Mouse (Mus musculus): ENCODE results near the gene Tex101. TPM values are rescaled to one million over a fixed set of nuclear protein-coding genes. Genes with fewer than 3 reads are reported as not detected.
"Not testable (repeated sequence)": the region's sequence is repeated elsewhere in the genome, so short reads cannot be mapped to it uniquely, and the experiment has no call there.

Tex101 gene
- polyA plus RNA-seq, 1 experiment from 2014 or later: not detected

GRCm38 (mm10) chr7:24630116-24630880, 46.2 kb downstream of the Tex101 start:
- H3K9me3 ChIP-seq: no peaks in the 10 kb centered on the region
- H3K4me1 ChIP-seq: no peaks in the 10 kb centered on the region
- 69% methylated on average over 10 of the region's 10 CpGs for WGBS
- no peak overlapping the region for H3K4me2 ChIP-seq
- H3K36me3 ChIP-seq: no peaks in the 10 kb centered on the region
- no peak for ATAC-seq (ENCODE audit: insufficient read depth, low FRiP score, low read depth)
- peak overlapping the region; percentile 26; the same call in 1 of the 2 replicates for H3K27ac ChIP-seq
- H3K4me3 ChIP-seq (replicated peaks): no peak overlapping the region
- H3K9ac ChIP-seq: no peak overlapping the region
- H3K27me3 ChIP-seq (replicated peaks): no peaks in the 10 kb centered on the region

- ATAC-seq (ENCODE audit: insufficient read depth, low FRiP score, low read depth): no peak
- no peaks in the 10 kb centered on the region for H3K4me1 ChIP-seq
- 69% methylated on average over 4 of the region's 4 CpGs for WGBS
- no peaks in the 10 kb centered on the region for H3K27me3 ChIP-seq (replicated peaks)
- no peaks in the 10 kb centered on the region for H3K9me3 ChIP-seq
- no peaks in the 10 kb centered on the region for H3K36me3 ChIP-seq
- 0 out of 2 replicates have a peak overlapping the region, but pooled peaks have one; percentile 60 for H3K4me2 ChIP-seq
- H3K4me3 ChIP-seq (replicated peaks): no peak overlapping the region
- H3K9ac ChIP-seq: no peak overlapping the region
- peak overlapping the region; percentile 26; the same call in 1 of the 2 replicates for H3K27ac ChIP-seq
These were observed 46.8 kb downstream of the Tex101 start for GRCm38 (mm10) chr7:24629672-24630071.

- no peaks in the 10 kb centered on the region for H3K27me3 ChIP-seq (replicated peaks)
- WGBS: 9% methylated on average over 31 of the region's 33 CpGs
- H3K4me2 ChIP-seq: peak overlapping the region; percentile 60
- H3K9ac ChIP-seq: no peak overlapping the region
- H3K36me3 ChIP-seq: no peaks in the 10 kb centered on the region
- H3K4me1 ChIP-seq: no peaks in the 10 kb centered on the region
- no peaks in the 10 kb centered on the region for H3K9me3 ChIP-seq
- peak overlapping the region; percentile 75 for H3K27ac ChIP-seq
- ATAC-seq (ENCODE audit: insufficient read depth, low FRiP score, low read depth): peak; percentile 89
- H3K4me3 ChIP-seq (replicated peaks): peak overlapping the region; percentile 32
These were observed 47.5 kb downstream of the Tex101 start for GRCm38 (mm10) chr7:24628685-24629610.

GRCm38 (mm10) chr7:24622967-24623366, 53.5 kb downstream of the Tex101 start:
- Histone ChIP-seq H3K4me1 (no peaks in the 10 kb centered on the region), H3K4me2 (no peak overlapping the region), H3K9me3 (no peaks in the 10 kb centered on the region), H3K27ac (no peak overlapping the region), H3K4me3 (replicated peaks) (no peak overlapping the region), H3K36me3 (peaks cover 9% of the 10 kb centered on the region; the same call in 1 of the 2 replicates), H3K27me3 (replicated peaks) (no peaks in the 10 kb centered on the region), H3K9ac (no peak overlapping the region)
- ATAC-seq (ENCODE audit: insufficient read depth, low FRiP score, low read depth): no peak
- 83% methylated on average over 6 of the region's 6 CpGs for WGBS

- Histone ChIP-seq H3K4me2 (no peak overlapping the region), H3K4me3 (replicated peaks) (no peak overlapping the region), H3K27ac (no peak overlapping the region), H3K9ac (no peak overlapping the region), H3K4me1 (no peaks in the 10 kb centered on the region), H3K27me3 (replicated peaks) (no peaks in the 10 kb centered on the region), H3K9me3 (no peaks in the 10 kb centered on the region), H3K36me3 (peaks cover 9% of the 10 kb centered on the region; the same call in 1 of the 2 replicates)
- no peak for ATAC-seq (ENCODE audit: insufficient read depth, low FRiP score, low read depth)
- WGBS: 81% methylated on average over 3 of the region's 3 CpGs
These were observed 55.3 kb downstream of the Tex101 start for GRCm38 (mm10) chr7:24621193-24621592.

- ATAC-seq (ENCODE audit: insufficient read depth, low FRiP score, low read depth): no peak
- 62% methylated on average over 13 of the region's 13 CpGs for WGBS
- Histone ChIP-seq H3K9ac (no peak overlapping the region), H3K27ac (no peak overlapping the region), H3K27me3 (replicated peaks) (no peaks in the 10 kb centered on the region), H3K36me3 (peaks cover 9% of the 10 kb centered on the region; the same call in 1 of the 2 replicates), H3K4me1 (no peaks in the 10 kb centered on the region), H3K4me2 (no peak overlapping the region), H3K4me3 (replicated peaks) (no peak overlapping the region), H3K9me3 (no peaks in the 10 kb centered on the region)
These were observed 56.6 kb downstream of the Tex101 start for GRCm38 (mm10) chr7:24619671-24620397.

GRCm38 (mm10) chr7:24618374-24618773, 58.1 kb downstream of the Tex101 start:
- WGBS: 89% methylated on average over 8 of the region's 8 CpGs
- not testable (repeated sequence) for H3K27me3 ChIP-seq (replicated peaks); H3K27ac ChIP-seq; H3K4me1 ChIP-seq; H3K9ac ChIP-seq; ATAC-seq (ENCODE audit: insufficient read depth, low FRiP score, low read depth); H3K4me2 ChIP-seq; H3K4me3 ChIP-seq (replicated peaks); H3K9me3 ChIP-seq; H3K36me3 ChIP-seq

Other genes starting within 250 kb of the Tex101 start
- not detected in 2 replicates for gene Irgc1, start 224.4 kb downstream of the Tex101 start, polyA plus RNA-seq (2015; fragmentation: Nextera tagmentation; extraction: Ambion mirVana)
- 12.1 and 12.3 TPM in 2 replicates for gene Plaur, start 214.2 kb downstream of the Tex101 start, polyA plus RNA-seq (2015; fragmentation: Nextera tagmentation; extraction: Ambion mirVana)
- gene Cadm4, start 194.7 kb downstream of the Tex101 start, polyA plus RNA-seq (2015; fragmentation: Nextera tagmentation; extraction: Ambion mirVana): 4.7 and 6.3 TPM in 2 replicates
- gene Zfp428, start 169.7 kb downstream of the Tex101 start, polyA plus RNA-seq (2015; fragmentation: Nextera tagmentation; extraction: Ambion mirVana): 38.1 TPM in 2 replicates
- 0.19 and 0.40 TPM in 2 replicates for gene AC161166.1, start 164.2 kb downstream of the Tex101 start, polyA plus RNA-seq (2015; fragmentation: Nextera tagmentation; extraction: Ambion mirVana)
- gene Irgq, start 146.0 kb downstream of the Tex101 start, polyA plus RNA-seq (2015; fragmentation: Nextera tagmentation; extraction: Ambion mirVana): 7.6 and 8.2 TPM in 2 replicates
- 1.9 and 6.8 TPM in 2 replicates for gene Pinlyp, start 130.6 kb downstream of the Tex101 start, polyA plus RNA-seq (2015; fragmentation: Nextera tagmentation; extraction: Ambion mirVana)
- 96.1 and 100.0 TPM in 2 replicates for gene Xrcc1, start 130.4 kb downstream of the Tex101 start, polyA plus RNA-seq (2015; fragmentation: Nextera tagmentation; extraction: Ambion mirVana)
- 31.1 and 37.1 TPM in 2 replicates for gene Ethe1, start 89.1 kb downstream of the Tex101 start, polyA plus RNA-seq (2015; fragmentation: Nextera tagmentation; extraction: Ambion mirVana)
- gene Zfp575, start 89.0 kb downstream of the Tex101 start, polyA plus RNA-seq (2015; fragmentation: Nextera tagmentation; extraction: Ambion mirVana): 4.3 and 5.0 TPM in 2 replicates
- gene Phldb3, start 65.9 kb downstream of the Tex101 start, polyA plus RNA-seq (2015; fragmentation: Nextera tagmentation; extraction: Ambion mirVana): 0.43 and 0.54 TPM in 2 replicates
- gene Lypd3, start 40.1 kb downstream of the Tex101 start, polyA plus RNA-seq (2015; fragmentation: Nextera tagmentation; extraction: Ambion mirVana): 22.6 and 42.2 TPM in 2 replicates
- gene BC049730, start 32.6 kb upstream of the Tex101 start, polyA plus RNA-seq (2015; fragmentation: Nextera tagmentation; extraction: Ambion mirVana): not detected in 2 replicates
- gene Gm4763, start 50.2 kb upstream of the Tex101 start, polyA plus RNA-seq (2015; fragmentation: Nextera tagmentation; extraction: Ambion mirVana): not detected in 2 replicates
- gene Cd177, start 83.6 kb upstream of the Tex101 start, polyA plus RNA-seq (2015; fragmentation: Nextera tagmentation; extraction: Ambion mirVana): 3.3 and 3.7 TPM in 2 replicates
- gene Ceacam10, start 100.5 kb upstream of the Tex101 start, polyA plus RNA-seq (2015; fragmentation: Nextera tagmentation; extraction: Ambion mirVana): 0.95 and 1.2 TPM in 2 replicates
- 13.5 and 34.6 TPM in 2 replicates for gene Gm9844, start 185.5 kb upstream of the Tex101 start, polyA plus RNA-seq (2015; fragmentation: Nextera tagmentation; extraction: Ambion mirVana)
- not detected in 2 replicates for gene Lypd4, start 193.3 kb upstream of the Tex101 start, polyA plus RNA-seq (2015; fragmentation: Nextera tagmentation; extraction: Ambion mirVana)
- not detected in 2 replicates for gene Dmrtc2, start 193.4 kb upstream of the Tex101 start, polyA plus RNA-seq (2015; fragmentation: Nextera tagmentation; extraction: Ambion mirVana)
- 2,480 and 2,486 TPM in 2 replicates for gene Rps19, start 207.7 kb upstream of the Tex101 start, polyA plus RNA-seq (2015; fragmentation: Nextera tagmentation; extraction: Ambion mirVana)
- gene Cd79a, start 220.7 kb upstream of the Tex101 start, polyA plus RNA-seq (2015; fragmentation: Nextera tagmentation; extraction: Ambion mirVana): 1.1 and 1.5 TPM in 2 replicates
- 86.9 and 97.5 TPM in 2 replicates for gene Arhgef1, start 226.2 kb upstream of the Tex101 start, polyA plus RNA-seq (2015; fragmentation: Nextera tagmentation; extraction: Ambion mirVana)